Mouse (Mus musculus) frontal cortex, adult (tissue): ENCODE results near the gene Prrg2.
"Not testable (repeated sequence)": the region's sequence is repeated elsewhere in the genome, so short reads cannot be mapped to it uniquely, and the experiment has no call there.

ENCODE experiments used
- ATAC-seq: cut with Nextera tagmentation; 2 replicates; pipeline ENCODE4 v1.9.2; 2017; ENCODE audit warnings: mild to moderate bottlenecking, moderate library complexity, mixed read lengths; ENCODE audit not compliant: low TSS enrichment

The Prrg2 gene

DNA sequence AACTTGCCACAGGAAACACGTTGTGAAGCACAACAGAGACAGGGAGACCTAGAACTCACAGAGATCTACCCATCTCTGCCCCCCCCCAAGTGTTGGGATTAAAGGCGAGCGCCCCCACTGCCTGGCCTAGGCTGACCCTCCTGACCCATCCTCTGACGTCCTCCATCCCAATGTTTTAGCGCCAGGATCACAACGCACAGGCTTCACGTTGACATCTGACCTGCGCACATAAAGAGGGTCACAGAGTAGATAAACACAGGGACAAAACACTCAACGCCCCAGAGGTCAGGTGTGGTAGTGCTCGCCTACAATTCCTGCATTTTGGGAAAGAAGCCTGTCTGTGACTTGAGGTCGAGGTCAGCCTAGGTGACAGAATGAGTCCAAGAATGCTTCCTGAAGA lies 25.8 kb downstream of the Prrg2 start:
- no peak for ATAC-seq

DNA sequence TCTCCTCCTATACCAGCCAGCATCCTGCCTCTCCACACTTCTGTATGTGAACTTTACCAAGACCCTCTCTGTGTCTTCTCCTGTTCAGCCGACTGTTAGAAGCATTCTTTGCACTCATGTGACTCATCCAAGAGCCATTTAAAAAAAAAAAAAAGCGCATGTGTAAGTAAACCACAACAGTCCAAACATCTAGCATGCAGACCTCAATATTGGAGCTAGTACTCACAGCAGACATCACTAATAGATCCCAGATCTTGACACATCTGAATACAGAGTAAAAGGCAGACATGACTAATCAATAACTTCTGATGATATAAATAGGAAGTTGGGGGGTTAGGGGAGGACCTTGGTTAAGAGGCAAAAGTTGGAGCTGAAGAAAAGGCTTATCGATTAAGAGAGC lies 26.8 kb downstream of the Prrg2 start:
- ATAC-seq, result no peak

DNA sequence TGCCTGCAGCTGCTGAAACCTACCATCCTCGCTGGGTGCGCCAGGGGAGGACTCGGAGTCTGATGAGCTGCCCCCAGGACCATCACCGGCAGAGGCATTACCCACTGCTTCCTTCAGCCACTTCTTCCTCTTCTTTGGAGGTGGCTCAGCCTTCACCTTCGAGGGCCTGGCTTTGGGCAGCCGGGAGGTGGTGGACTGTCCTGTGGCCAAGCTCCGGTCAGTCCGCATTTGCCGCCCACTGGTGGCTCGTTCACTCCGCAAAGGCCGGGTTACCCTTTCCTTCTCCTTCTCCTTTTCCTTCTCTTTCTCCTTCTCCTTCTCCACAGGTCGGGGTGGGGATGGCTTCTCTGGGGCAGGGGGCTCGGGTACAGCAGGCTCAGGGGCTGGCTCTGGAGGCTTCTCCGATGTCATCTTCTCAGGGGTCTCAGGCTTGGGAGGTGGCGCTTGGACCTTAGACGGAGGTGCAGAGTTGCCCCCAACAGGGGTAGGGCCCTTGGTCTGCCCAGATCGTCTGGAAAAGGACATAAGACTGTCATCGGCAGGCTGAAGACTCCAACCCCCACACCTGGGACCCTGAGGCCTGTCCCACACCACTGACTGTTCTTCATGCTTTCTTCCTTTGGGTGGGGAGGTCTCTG lies 28.6 kb downstream of the Prrg2 start:
- no peak for ATAC-seq

DNA sequence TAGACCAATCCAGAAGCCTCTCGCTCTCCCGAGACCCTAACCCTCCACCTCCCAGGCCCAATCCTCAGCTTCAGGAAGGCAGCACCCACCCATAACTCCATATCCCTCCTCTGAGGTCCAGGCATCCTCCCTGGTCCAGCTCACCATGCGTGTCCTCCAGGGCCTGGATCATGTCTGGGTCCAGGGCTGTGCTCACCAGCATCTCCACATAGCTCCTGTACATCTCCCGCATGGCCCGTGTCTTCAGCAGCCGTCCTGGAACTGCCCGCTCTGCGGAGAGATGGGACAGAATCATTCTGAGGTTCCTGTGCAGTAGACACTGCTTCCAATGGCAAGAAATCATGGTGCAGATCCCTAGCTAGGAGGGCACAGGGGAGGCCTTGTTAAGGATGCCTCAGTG lies 31.6 kb downstream of the Prrg2 start:
- no peak for ATAC-seq

DNA sequence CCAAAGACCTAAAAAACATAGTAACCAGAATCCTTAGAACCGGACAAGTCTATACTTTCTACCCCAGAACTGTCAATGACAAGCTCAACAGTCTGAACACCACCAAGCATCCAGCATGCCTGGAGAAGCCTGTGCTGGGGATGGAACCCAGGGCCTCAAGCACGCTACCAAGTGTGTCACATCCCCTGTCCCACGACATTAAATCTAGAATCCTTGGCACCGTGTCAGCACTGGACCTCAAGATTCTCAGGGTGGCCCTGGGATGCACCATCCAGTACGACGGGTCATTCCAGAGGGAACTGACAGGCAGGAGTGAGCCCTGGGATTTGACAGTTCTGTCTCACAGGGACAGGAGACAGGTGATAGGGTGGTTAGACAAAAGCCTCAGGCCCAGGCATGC lies 32.5 kb downstream of the Prrg2 start:
- no peak for ATAC-seq

DNA sequence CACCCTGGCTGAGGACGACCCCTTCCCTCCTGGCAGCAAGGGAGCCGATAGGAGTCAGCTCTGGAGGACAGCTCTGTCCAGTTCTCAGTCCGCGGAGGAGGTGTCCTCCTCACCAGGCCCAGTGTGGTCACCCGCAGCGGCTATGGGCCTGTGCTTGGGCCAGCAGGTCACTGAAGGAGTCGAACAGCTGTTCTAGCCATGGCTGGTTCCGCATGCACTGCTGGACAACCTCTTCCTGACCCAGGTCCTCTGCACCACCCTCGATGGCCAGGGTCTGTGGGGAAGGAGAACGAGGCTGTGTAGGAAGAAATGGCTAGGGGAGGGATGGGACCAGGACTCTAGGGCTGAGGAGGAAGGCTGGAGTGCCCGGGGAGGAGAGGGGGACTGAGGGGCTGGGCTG lies 34.1 kb downstream of the Prrg2 start:
- no peak for ATAC-seq

DNA sequence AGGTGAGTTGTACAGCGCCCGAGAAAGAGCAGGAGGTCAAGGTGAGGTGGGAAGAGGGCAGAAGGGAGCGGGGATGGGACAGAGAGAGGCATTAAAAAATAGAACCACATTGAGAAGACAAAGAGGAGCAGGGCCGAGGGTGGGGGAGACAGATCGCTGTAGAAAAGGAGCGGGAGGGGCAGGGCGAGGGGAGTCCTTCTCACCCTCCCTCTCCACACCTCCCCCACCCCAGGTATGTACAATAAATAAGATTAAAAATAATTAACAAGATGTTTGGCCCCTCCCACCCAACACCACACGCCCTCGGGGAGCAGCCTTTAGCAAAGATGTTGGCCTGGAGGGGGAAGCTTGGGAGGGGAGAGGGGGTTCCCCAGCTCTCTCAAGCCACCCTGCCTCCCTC lies 34.7 kb downstream of the Prrg2 start:
- ATAC-seq, result no peak

DNA sequence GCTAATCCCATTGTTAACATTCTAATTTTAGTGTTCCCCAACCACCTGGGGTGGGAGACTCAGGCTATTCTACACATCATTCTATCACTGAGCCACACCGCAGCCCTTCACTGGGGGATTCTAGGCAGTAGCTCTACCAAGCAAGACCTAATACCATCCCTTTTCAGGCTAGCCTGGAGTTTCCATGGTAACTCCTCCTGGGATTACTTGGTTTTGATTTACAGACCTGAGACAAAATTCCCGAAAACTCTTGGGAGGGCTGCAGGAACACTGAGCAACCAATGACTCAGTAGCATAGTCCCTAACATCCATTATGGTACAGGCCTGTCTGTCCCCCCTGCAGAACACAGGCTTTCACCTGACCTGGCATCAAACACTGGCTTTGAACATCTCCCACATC lies 36.2 kb downstream of the Prrg2 start:
- no peak for ATAC-seq

DNA sequence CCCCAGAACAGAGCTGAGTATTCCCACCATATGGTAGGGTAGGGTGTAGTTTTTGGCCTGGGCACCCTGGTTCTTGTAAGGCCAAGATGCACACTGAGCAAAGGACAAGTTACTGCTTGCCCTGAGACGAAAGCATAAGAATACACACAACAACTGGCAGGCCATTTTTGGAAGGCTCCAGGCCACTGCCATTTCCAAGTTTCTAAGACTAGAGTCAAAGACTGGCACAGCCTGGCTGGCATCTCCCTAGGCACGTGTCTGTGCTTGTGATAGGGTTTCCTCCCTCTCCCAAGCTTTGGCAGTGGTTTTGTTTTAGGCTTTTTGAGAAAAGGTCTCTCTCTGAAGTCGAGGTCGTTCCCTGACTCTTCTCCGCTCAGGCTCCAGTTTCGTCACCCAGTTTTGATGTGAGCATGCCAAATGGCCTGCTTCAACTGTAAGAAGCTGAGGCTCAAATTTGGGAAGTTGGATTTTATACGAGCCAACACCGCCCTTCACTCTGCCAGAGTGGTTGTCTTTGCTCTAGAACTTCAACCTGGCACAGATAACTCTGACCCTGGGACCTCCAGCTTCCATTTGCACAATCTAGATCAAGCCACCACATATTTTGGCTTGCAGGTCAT lies 36.8 kb downstream of the Prrg2 start:
- peak; percentile 14; the same call in 1 of the 2 replicates for ATAC-seq

DNA sequence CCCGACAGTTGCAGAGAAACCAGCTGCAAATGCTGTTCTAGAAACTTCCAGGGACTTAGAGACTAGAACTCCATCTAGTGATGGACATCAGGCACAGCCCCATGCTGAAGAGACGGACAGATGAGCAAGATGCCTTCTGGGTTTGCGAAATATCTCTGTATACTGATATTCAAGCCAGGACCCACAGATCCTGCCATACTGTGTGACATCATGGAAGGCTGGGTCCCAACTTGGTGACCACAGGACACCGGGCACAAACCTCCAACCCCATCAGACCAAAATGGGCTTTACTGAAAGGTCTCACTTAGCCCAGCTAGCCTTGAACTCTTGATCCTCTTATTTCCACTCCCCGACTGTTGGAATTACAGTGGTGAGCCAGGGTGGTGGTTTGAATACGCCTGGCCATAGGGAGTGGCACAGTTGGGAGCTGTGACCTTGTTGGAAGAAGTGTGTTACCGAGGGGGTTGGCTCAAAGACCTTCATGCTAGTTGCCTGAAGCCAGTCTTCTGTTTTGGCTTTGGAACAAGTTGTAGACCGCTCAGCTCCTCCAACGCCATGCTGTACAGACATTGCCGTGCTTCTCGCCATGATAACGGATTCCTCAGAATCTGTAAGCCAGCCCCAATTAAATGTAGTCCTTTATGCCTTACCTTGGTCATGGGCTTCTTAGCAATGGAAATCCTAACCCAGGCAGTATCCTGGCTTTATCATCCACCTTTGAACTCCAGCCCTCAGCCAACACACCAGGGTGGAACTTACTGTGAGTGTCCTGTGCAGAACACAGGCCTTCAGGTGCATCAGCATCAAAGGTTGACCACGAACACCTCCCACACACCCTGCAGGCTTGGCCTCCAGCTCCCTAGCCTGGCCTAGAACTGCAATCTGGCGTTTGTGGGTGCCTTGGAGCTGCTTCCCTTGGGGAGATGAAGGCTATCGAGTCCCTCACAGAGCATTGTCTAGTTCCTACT lies 37.9 kb downstream of the Prrg2 start:
- no peak for ATAC-seq

DNA sequence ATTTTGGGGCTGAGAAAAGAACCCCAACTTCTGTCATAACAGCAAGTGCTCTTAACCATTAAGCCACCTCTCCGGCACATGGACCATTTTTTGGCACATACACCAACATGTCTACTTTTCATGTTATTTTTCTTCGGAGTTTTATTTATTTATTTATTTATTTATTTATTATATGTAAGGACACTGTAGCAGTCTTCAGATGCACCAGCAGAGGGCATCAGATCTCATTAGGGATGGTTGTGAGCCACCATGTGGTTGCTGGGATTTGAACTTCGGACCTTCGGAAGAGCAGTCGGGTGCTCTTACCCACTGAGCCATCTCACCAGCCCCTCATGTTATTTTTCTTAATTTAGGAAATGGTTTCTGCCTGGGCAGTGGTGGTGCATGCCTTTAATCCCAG lies 38.8 kb downstream of the Prrg2 start:
- not testable (repeated sequence) for ATAC-seq

DNA sequence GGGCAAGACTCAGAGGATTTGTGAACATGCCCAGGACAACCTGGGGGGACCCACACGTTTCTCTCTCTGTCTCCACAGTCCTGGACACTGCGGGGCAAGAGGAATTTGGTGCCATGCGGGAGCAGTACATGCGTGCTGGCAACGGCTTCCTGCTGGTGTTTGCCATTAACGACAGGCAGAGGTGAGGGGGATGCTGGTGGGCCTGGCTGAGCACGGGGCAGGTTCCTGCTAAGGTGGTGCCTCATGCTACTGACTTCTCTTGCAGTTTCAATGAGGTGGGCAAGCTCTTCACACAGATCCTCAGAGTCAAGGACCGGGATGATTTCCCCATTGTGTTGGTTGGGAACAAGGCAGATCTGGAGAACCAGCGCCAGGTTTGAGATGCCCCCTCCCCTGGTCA lies 42.3 kb downstream of the Prrg2 start:
- ATAC-seq, result no peak

DNA sequence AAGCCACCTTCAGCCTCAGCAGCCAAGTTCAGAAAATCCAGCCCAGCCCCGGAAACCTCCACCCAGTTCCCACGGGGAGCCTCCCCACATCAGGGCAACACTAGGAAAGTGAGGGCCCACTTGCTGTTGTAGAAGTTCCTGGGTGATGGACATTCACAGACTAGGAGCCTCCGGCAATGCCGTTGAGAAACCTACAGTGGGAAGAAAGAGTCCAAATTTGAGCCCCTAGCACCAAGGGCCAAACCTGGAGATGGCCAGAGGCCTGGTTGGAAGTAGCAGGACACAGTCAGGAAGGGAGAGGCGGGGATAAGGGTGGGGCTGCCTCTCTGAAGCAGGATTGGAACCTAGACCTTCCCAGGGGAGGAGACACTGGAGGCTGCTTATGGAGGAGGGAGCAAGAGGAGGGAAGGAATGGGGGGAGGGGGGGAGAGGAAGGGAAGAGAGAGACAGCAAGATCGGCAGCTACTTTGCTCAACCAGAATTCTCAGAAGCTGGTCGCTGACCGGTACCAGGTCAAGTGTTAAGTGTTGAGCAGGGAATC lies 43.4 kb downstream of the Prrg2 start:
- no peak for ATAC-seq

DNA sequence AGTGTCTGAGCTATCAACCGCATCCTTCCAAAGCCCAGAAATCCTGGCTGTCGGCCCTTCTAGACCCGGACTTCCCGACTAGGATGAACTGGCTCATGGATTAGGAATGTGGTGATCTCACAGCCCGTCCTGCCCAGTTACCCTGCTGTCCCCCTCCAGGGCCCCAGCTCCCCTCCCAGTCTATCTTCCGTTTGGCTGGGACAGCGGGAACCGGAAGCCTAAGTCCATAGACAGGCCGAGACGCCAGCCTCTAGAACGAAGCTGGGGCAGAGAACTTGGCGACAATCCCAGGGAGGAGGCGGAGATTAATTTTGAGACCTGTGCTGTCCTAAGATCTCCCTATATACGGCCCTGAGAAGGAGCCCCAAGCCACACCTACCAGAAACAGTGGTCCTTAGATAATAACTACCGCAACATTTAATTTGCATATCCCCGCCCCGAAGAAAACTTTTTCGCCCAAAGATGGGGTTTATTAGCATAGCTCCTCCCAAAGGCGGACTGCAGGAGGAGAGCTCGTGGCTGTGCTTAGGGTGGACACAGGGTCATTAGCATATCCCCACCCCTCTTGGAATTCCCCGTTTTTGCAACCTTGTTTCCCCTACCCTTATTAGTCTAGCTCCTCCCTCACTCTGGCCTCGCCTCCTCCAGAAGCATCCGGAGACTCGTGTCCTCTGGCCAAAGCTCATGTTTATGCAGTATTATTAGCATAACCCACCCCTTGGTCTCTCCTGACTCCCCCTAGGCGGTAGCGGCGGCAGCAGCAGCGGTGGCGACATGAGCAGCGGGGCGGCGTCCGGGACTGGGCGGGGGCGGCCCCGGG lies 45.0 kb downstream of the Prrg2 start, which contains the start of gene Rras:
Gene Rras (plus strand): TSS at position 720 of the 820 bp plus-strand sequence.
- ATAC-seq, result peak; percentile 76

DNA sequence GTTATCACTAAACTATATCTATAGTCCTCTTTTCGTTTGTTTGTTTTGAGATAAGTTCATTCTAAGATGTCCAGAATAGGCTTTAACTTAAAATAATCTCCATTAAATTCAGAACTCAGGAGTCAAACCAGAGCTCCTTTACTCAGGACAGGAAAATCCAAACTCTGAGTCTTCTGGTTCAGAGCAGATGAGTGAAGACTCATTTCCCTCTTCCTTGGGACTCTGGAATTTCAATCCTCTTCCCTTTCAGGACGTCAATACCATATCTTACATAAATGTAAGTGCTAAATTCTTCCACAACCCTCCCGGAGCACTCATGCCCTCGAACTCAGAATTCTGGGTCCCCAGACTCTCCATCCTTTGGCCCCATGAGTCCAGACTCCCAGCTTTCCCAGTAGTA lies 45.7 kb downstream of the Prrg2 start:
- no peak for ATAC-seq

DNA sequence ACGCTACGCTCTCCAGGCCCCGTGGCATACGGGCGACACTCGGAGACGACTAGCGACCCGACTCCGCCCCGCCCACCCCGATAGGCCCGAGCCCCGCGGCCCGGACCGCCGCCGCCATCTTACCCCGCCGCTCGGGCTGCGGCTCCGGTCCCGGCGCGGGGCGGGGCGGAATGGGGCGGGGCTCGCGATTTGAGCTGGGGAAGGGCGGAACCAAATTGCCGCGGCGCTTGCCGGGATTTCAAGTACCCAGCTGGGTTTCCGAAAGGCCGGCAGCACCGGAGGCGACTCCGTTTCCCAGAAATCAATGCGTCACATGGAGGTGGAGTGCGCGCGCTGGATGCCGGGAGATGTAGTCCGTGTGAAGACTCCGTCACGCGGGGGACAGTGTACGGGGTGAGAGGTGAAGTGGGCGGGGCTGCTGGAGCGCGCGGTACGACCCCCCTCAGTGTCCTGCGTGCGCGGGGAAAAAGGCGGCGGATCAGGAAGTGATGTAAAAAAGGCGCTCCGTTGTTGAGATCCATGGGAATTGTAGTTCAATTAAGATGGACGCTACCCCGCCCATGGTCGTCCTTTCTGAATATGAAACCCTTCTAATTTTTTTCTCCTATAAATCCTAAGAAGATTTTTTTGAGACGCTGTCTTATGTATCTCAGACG lies 46.4 kb downstream of the Prrg2 start, which contains the start of gene Scaf1:
Gene Scaf1 (minus strand): TSS at position 407 of the 656 bp plus-strand sequence.
- peak; percentile 64 for ATAC-seq

DNA sequence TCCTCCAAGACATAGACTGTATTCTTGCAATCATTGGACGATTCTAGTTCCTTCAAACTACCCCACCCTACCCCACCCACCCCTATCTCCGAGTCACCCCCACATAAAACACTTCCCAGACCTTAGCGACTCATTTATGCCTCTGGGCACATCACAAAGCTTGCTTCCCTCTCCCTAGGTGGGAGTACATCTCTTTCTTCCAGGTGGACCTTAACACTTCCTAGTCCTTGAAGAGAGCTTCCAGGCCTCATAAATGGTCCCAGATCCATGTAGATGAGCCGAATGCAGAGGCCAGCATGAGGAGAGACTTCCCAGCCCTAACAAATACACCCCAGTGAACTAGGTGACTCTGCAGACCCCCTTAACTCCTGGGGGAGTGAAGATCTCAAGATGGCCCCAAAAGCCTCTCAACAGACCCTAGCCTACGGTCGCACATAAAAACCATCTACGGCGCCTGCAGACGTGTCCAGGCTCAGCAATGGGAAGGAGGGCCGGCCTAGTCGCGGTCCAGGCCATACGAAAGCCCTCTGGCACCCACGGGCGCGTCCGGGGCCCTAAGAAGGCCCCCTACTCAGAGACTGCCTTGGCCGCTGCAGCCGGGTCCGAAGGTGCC lies 47.0 kb downstream of the Prrg2 start:
- ATAC-seq, result no peak

DNA sequence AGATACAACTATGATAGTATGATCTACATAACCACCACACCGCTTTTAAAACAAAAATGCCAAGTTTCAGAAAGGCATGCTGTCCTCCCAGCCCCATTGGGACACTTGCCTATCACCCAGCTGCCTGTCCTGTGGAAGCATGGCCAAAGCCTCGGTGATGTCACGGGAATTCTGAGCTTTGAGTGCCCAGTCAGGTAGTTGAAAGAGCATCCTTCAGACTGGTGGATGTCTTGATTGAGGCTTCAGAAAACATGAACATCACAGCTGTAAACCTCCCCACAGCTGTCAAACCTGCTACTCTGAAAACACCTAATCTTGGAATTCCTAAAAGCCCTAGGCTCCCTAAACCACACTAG lies 48.4 kb downstream of the Prrg2 start:
- no peak for ATAC-seq

DNA sequence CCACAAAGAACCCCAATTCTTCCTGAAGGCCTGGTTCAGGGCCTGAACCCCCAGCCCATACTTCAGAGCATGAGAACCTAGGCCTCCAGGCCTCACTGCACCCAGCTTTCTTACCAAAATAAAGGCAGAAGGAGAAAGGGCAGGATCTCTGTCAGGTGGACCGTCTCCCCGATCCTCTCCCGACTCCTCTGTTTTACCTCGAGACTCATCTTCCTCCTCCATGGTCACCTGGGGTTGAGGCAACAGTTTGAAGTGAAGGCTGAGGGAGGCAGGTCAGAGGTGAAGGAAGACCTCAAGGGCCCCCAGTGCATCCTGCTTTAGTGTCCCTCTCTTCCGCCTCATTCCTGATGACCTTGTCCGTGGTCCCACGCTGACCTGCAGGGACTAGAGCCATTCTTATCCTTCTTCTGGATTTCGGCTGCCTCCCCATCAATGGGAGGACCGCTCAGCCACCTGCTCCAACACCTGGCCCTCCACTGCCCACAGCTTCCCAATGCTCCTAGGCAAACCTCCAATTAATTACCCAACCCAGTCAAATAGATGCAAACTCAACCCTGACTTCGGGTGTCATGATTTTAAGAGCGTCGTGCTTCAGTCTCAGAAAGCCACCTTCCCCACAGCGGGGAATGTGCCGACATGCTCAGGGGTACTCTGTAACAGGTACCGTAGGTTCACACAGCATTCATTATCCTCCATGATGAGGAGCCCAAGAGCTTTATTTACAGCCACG lies 48.9 kb downstream of the Prrg2 start:
- ATAC-seq, result no peak

DNA sequence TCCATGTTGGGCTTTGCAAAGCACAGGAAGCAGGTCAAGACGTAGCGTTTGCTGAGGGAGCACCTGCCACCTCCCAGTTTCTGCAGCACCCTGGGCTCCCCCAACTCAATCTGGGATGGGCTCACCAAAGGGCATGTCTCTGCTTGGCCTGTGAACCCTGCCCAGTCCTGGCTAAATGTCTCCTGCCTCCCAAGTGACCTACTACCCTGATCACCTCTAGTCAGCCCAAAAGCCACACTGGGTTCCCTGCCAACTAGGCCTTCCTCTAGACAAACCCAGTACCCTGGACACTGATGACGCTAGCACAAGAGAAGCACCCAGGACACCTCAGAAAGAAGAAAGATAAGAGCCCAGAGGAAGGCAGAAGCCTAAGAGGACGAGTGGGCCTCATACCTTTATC lies 49.7 kb downstream of the Prrg2 start:
- no peak for ATAC-seq
